Mouse (Mus musculus) urinary bladder, adult 18-20 months (tissue): ENCODE data around the gene Celsr1.

ENCODE experiments used
- DNase-seq, 2 experiments: peaks; one replicate each; pipeline ENCODE4 v3.0.0; 2022; ENCODE audit warnings: low spot score in 2 of 2, mixed read lengths in 2 of 2

The Celsr1 gene

DNA sequence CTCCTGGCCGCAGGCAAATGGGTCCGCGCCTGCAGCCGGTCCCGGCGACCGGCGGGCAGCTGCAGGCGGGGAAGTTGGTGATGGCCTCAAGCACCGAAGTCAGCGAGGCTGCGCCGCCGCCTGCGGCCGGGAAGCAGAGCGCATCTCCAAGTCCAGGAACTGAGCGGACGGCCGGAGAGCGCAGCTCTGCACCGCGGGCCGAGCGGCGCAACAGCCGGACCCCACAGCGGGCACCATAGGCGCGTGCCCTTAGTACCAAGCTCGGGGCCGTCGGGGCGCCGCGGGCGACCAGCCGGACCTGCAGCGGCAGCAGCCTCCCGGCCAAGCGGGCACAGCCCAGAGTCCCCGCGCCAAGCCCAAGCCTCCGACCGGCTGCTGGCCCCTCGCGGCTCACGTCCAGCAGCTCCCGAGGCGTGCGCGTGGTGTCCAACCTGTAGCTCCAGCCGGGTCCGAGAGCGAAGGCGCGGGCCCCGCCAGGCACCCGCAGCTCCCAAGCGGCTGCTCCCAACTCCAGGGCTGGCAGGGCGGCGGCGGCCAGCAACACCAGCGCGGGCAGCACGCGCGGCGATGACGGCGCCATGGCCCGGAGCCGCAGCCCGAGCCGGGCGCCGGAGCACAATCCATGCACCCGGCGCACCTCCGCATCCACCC is at the start of gene Celsr1:
TSS of gene Celsr1 (minus strand) at position 587 of the 651 bp plus-strand sequence.
- no peak for DNase-seq

DNA sequence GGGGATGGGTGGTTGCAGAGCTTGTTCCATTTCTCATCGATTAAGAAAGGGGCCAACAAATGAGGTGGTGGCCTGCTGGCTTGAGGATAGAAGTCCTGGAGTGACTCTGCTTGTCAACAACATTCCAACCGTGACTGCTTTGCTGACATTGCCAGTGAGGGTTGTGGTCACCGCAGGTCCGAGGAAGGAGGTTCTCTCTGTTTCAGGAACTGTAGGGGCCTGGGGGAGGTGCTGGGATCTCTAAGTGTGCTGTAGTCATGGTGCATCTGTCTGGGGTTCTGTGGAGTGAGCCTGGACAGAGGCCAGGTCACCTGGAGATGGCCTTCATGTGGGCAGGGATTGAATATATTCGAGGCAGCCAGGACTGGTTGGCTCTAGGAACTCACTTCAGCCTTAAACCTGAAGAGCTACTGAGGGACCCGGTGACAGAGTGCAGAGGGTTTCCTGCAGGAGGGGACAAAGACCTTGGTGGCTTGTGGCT is 49.7 kb upstream of the Celsr1 start:
- no peak for DNase-seq

DNA sequence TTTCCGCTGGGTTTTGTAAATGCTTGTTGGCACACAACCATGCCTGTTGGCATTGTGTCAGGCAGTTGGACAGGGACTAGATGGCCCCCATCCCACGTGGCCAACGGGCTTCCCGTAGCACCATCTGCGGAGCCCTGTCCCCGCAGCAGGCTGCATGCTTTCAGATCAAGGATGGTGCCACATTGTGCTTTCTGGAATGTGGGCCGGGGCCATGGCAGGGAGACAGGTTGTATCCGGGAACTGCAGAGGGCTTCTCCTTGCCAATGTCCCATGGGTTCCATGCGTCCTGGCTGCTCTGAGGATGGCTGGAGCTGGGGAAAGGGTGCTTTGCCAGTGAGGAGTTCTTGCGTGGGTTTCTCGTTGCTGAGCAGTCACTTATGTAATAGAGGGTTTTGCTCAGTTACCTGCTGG is 49.0 kb upstream of the Celsr1 start:
- DNase-seq: no peak

DNA sequence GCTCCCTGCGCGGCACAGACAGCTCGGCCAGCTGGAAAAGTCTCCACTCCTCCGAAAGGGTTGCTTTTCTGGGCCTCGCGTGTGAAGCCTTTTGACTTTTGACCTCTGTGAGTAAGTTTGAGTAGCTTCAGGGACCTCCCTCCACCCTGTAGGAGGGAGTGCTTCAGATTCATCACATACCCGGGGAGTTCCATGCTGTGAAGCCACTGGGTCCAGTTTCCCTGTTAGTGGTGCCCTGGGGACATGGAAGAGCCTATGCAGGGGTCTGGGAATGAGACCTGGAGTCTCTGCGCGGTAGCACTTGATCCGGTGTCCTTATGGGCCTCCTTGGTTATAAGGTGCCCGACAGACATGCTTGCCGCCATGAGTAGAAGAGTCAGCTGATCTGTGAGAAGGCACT is 48.1 kb upstream of the Celsr1 start:
- no peak for DNase-seq

DNA sequence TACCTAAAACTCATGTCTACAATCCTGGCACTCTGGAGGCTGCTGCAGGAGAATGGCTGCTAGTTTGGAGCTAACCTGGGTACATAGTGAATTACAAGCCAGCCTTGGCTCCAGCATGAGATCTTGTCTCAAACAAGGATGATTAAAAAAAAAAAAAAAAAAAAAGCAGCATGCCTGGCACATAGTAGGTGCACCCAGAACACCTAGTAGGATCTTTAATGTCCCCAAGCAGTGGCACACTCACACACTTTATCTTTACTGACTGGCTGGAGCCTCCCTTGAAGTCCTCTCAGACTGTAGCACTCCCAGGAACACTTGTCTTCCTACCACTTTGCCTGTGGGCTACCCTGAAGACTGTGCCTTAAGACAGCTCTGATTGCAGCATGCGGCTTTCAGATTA is 46.8 kb upstream of the Celsr1 start:
- DNase-seq: no peak

DNA sequence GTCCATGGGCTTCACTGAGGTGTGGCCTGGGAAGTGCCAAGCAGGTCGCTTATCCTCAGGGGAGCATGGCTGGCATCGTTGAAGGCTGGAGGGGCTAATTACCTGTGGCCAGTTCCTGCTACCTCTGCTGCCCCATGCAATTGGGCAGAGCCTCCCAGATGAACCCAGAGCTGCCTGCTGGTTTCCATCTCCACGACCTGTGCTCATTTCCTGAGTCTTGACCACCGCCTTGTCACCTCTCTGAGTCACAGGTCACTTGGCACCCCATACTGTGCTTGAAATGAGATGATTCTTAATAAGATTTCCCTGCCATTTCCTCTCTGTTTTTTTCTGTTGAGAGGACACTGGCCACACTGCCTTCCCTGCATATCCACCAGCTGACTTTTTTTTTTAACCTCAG is 46.3 kb upstream of the Celsr1 start:
- no peak for DNase-seq

DNA sequence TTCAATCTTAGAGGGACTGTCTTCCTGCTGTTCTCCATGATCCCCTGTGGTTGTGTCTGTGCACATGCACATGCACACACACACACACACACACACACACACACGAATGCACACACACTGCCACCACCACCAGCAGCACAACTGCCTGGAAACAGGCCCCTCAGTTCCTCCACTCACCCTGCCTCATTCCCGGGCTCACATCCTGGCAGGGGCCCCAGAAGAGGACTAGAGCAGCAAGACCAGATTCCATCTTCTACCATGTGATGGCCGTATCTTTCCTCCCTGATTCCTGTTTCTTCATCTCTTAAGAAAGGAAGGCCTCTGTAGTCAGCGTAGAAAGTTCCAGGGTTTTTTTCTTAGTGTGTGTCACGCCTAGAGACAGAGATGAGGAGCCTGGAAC is 45.9 kb upstream of the Celsr1 start:
- no peak for DNase-seq

DNA sequence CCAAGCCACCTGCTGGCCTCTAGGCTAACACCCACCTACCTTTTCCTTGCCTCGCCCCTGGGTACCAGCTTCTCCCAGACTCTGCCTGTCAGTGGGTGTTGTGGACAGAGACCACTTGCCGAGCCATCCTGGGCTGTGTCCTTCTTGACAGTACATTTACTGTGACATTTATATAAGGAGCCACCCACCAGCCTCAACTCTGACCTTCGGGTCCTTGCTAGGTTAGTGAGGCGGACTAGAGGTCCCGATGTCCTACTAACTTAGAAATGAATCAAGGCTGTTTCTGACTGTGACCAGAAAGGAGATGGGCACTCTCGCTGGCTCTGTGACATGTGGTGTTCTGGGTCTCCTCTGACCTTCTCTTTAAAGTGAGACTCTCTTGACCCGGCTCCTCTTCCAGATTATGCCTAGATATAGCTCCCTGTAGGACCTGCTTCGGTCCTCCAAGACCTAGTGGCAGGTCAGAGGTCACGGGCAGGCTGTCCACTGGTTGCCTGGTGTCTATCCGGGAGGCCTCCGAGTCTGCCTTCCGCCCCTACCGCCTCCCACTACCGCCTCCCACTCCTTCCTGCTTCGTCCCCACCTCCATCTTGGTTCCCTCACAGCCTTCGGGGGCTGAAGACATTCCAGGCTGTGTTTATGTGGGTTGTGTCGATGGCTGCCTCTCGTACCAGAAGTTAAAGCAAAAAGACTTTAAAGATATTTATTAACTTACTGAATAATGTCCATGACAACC is 45.1 kb upstream of the Celsr1 start:
- no peak for DNase-seq

DNA sequence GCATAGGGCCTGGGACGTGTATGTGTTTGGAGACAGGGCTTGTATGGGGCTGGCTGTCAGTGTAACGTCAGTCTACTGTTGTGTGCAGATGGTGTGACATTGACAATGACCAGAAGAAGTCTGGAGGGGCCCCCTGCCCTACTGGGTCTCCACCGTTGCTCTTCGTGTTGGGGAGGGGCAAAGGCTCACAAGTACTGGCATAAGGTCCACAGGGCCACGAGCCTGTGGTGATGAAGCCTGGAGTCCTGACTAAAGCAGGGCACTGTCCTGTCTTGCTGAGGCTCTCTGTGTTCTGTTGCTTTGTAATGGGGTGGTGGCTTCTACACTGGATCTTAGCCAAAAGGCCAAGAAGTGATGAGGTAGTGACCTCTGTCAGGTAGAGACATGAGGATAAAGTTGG is 44.4 kb upstream of the Celsr1 start:
- no peak for DNase-seq

DNA sequence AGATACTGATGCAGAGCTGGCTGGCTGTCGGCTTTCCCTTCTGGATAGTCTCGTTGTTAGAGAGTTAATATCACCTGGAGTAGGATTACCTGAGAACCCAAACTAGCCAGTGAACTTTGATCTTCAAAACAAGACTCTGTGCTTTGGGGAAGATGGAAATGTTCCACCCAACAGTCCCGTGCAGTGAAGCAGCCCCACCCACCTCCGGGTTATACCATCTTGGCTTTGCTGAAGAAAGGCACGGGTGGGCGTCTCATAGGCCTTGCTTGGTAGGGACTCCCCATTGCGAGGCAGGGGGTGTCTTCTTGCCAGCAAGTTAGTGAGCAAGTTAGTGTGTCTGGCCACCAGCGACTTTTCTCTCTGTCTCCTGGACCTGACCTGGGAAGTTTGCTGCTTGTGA is 42.8 kb upstream of the Celsr1 start:
- DNase-seq: no peak

DNA sequence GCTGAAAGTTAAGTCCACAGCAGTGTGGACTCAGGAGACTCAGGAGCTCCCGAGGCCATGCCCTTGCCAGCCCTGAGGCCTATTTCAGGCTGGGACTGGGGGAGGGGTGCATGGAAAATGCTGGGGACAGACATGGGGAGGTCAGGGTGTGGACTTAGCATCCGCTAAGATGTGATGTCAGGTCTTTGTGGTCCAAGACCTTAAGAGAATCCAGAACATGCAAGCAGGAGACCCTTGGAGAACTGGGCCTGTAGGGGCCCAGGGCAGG is 42.4 kb upstream of the Celsr1 start:
- no peak for DNase-seq

DNA sequence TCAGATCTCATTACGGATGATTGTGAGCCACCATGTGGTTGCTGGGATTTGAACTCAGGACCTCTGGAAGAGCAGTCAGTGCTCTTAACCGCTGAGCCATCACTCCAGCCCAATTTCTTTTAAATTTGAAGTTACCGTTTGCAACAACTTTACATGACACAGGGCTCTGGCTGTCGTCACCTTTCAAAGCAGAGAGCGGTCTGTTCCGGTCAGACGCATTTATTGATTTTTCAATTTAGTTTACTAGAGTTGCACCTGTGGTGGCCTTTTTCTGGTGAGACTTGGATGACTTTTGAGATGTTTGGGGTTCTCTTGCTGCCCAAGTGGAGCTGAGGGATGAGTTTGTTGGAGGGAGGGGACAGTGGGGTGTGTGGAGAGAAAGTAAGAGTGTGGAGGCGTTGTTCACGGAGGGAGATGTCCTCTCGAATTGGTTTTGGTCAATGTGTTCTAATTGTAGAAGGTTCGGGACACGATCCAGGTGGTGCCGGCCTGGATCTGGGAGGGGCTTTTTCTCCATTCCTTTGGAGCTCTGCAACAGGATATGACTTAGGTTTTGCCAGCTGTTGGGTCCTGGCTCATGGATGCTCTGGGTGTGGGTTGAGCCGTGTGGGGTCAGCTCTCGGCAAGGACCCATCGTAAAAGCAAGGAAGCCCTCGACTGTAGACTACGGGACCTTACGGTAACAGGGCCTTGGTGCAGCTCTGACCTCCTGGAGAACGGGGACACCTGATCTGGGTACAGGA is 41.9 kb upstream of the Celsr1 start:
- DNase-seq: no peak

DNA sequence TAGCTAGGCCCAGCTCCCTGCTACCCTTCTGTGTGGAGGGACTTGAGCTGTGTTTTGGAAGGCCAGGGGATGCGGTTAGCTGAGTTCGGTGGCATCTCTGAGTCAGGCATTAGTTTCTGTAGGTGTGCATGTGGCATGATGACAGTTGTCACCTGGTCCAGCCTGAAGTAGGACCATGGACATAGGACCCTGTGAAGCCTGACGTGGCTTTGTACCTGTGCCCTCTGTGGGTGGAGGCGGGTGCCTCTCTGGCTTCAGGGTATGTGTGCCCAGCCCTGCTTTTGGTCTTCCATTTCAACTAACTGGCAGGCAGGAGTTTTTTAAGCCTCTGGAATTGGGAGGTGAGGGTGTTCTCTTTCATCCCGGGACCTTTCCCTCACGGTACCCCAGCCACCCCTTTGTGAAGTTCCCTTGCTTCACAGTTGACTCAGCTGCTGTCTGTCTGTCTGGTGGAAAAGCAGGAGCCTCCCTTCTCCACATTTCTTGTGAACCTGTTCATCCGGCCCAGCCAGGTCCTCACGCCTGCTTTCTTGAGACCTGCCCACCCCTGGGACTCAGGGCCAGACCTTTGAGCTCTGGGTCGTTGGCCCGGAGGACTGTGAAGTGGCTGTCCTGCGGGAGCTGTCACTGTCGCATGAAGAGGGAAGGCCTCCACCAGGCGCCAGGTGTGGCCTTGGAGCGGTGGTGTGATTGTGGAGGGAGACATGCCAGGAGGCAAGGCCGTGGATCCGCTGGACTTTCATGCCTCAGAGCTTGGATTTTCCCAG is 40.8 kb upstream of the Celsr1 start:
- no peak for DNase-seq

DNA sequence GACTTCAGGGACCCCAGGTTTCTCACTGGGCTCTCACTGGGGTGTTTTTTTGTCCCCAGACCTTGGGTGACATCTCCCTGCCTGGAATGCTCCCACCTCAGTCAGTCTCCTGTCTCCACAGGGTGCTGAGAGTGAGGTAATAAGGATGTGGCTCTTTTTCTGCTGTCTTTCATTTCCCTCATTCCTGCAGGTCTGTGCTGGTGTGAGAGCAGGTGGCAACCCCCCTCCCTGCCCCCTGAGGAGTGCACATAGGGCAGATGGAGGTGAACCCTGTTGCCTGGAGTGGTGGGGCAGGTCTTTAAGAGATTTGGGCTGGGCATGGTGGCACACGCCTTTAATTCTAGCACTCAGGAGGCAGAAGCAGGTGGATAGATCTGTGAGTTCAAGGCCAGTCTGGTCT is 37.6 kb upstream of the Celsr1 start:
- DNase-seq: no peak

DNA sequence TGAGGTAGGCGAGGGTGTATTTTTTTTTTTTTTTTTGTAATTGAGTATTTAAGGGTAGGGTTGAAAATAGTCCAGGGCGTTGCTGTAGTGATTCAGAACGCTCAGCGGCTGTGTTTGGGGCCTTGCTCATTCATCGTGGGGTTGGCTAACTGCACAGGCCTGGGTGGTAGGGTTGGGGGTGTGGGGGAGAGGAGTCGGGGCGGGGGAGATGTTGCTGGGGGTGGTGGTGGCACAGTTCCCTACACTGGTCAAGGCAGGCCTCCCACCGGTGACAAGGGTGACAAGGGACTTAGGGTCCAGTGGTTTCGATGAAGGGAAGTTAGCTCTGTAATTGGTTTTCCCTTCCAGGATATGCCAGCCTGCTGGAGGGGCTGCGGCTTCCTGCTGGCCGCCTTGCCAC is 36.8 kb upstream of the Celsr1 start:
- no peak for DNase-seq

DNA sequence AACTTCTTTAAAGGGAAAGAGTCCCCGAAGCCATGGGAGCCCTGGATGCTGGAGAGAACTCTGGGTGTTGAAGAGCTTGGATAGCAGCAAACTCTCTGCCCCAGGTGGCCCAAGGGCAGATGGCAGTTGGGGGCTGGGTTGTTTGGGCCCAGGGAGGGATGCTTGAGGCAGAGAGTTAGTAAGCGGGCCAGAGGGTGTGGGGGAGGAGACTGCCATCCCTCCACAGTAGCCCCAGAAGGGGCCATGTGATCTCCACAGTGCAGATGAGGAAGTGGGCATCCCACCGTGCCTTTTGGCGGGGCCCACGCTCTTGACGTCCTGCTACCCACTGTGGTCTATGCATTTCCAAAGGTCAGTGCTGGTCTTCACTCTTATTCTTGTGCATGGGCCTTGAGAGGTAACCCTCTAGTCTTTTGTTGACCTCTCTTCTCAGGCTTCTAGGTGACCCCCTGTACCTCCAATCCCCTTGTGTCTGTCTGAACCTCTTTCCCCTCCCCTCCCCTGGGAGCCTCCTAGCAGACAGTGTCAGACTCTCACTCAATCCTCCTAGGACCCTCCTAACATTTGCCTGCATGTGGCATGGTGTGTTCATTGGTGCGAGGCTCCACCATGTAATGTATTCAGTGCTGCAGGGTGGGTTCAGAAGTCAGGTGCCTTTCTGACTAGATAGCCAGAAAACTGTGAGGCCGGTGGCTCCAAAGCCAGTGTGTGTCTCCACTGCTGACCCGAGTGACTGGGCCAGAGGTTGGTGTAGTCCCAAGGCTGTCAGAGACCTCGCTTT is 35.6 kb upstream of the Celsr1 start:
- DNase-seq: no peak

DNA sequence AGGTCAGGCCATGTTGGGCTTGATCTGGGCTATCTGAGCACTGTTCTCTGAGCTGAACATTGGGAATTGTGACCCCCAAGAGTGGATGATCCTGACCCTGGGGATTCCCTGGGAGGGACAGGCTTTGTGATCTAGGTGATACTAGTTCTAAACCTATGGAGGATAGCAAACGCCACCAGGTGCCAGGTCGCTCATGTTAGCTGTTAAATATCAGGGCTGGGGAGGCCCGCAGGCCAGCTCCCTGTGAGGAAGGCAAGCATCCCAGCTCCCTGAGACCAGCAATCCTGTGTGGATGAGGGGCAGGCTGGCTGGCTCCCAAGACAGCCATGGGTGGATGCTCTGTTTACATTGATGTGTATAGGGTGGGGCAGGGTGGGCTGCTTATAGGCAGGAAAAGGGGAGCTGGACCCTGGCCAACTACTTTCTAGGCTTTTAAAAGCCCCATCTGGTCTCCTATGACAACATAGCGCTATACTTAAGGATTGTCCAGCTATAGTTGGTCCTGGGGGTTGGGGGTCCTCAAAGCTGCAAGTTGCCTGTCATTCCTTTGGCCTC is 34.4 kb upstream of the Celsr1 start:
- no peak for DNase-seq

DNA sequence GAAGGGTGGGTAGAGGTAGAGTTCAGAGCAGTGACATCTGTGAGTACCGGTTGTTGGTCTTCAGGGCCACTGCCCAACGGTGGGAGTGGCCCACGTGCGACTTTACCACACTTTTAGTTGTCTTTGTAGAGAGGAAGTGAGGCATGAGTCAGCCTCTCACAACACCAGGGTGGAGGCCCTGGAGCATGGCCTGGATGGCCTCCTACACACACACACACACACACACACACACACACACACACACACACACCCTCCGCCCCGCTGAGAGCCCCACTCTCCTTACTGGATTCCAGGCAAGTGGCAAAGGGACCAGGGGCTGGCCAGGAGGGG is 34.0 kb upstream of the Celsr1 start:
- DNase-seq: peak in 1 of 2 experiments; percentile 52

DNA sequence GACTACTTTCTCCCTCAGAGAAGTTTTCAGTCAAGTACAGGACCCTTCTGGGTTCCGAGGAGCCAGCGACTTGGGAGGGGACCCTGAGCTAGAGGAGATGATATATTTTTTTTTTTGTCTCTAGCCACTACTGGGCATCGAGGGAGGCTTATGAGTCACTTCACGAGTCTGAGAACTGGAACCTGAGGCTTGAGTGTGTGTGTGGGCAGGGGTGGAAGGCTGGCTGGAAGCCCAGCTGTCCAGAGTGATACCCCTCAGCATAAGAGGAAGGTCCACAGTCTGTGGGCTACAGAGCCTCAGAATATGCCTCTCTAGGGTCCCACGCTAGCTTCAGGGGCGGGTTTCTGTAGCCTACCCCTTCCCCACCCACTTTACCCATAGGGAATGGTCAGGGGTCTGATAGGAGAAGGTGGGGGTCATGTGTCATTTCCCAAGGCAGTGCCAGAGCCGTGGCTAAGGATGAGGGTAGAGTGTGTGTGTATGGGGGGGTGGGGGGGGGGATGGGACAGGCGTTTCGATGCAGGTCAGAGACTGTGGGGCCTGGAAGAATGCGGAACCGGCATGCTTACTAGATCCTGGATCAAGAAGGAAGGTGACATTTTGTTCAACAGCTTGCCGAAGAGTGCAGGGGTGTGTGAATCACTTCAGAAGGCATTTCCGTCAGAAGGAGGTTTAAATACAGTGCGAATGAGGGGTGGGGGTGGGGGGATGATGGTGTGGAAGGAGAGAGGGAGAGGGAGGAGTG is 33.4 kb upstream of the Celsr1 start:
- no peak for DNase-seq

DNA sequence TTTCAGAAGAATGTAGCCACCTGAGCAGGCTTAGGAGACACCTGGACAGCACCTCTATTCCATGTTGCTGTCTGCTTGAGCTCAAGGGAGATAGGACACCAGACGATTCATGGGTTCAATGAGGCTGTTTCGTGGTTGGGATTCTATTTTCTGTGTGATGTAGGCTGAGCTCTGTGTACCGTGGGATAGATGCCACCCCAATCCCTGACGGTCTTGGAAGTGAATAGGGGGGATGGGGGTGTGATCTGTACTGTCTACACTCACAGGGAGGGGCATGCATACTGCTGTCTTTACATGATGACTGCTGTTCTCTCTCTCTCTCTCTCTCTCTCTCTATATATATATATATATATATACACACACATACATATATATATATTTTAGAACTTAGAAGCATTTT is 31.8 kb upstream of the Celsr1 start:
- no peak for DNase-seq

DNA sequence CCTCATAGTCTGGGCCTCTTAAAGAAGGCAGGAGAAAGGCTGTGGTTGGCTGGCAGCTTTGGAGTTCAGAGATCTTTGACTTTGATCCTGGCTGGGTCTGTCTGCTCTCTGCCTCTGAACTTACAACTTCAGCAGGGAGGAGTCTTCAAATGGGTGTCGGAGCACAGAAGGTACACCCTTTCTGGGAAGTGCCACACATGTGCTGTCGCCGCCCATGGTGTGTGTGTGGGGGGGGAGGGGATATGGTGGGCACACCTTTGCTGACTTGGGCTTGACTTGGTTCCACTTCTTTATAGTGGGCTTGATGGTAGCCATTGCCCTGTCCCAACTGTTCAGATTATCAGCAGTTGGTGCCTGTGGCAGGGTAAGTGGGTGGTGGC is 31.3 kb upstream of the Celsr1 start:
- DNase-seq: no peak
